7 mouse cellular contexts compared by ENCODE assay signal in genomic region chr5:112576993-112577670, GRCm38 (mm10). TPM values are rescaled to one million over a fixed set of nuclear protein-coding genes. Genes with fewer than 3 reads are reported as not detected.
A peak's percentile ranks its signal among the peaks of the same experiment; 100 is the strongest.
DNase-seq lines count a peak whose midpoint lies in the region; ATAC-seq and TF ChIP-seq lines count a peak whose summit lies in the region.

Gene Sez6l, minus strand, starts transcription at chr5:112577185.

- peak; percentile 67; the same call in 1 of the 2 replicates for TF ChIP-seq POLR2A in brain, embryonic 14.5 days (IDR thresholded peaks at IDR 0.05; ENCODE audit: borderline replicate concordance, extremely low read depth, insufficient read depth, insufficient read length, poor library complexity, severe bottlenecking)

- peaks cover 41% of the 10 kb centered on the region for H3K4me1 ChIP-seq in forebrain, embryonic 12.5 days
- H3K4me1 ChIP-seq in hindbrain, embryonic 15.5 days (replicated peaks): peaks cover 57% of the 10 kb centered on the region
- peaks cover 19% of the 10 kb centered on the region for H3K4me1 ChIP-seq in limb, embryonic 10.5 days
- peaks cover 2% of the 10 kb centered on the region; the same call in 1 of the 2 replicates for H3K4me1 ChIP-seq in neural tube, embryonic 11.5 days (ENCODE audit: control insufficient read depth, insufficient read depth, low read length)

- 0 out of 2 replicates have a peak, but pooled peaks have one; percentile 17 for TF ChIP-seq CTCF in brain, embryonic 14.5 days (IDR thresholded peaks at IDR 0.05; ENCODE audit: borderline replicate concordance, extremely low read depth, insufficient read depth, insufficient read length)

- WGBS in forebrain, embryonic 12.5 days: under 1% methylated on average over 46 of the region's 50 CpGs
- under 1% methylated on average over 42 of the region's 50 CpGs for WGBS in hindbrain, embryonic 15.5 days
- WGBS in limb, embryonic 10.5 days: under 1% methylated on average over 50 of the region's 50 CpGs
- WGBS in neural tube, embryonic 11.5 days: 1% methylated on average over 48 of the region's 50 CpGs

- peak within 1 kb of the TSS; percentile 67 for H3K27ac ChIP-seq in forebrain, embryonic 12.5 days
- H3K27ac ChIP-seq in hindbrain, embryonic 15.5 days (replicated peaks): peak within 1 kb of the TSS; percentile 89
- peak within 1 kb of the TSS; percentile 47; the same call in 1 of the 2 replicates for H3K27ac ChIP-seq in limb, embryonic 10.5 days
- H3K27ac ChIP-seq in neural tube, embryonic 11.5 days (ENCODE audit: low read depth, low read length): peak within 1 kb of the TSS; percentile 39; the same call in 1 of the 2 replicates

- H3K4me3 ChIP-seq in forebrain, embryonic 12.5 days (replicated peaks): peak within 1 kb of the TSS; percentile 62
- H3K4me3 ChIP-seq in hindbrain, embryonic 15.5 days: peak within 1 kb of the TSS; percentile 79
- peak within 1 kb of the TSS; percentile 44 for H3K4me3 ChIP-seq in limb, embryonic 10.5 days
- H3K4me3 ChIP-seq in neural tube, embryonic 11.5 days (ENCODE audit: low read depth, low read length): peak within 1 kb of the TSS; percentile 45

- peak within 1 kb of the TSS; percentile 75 for H3K9ac ChIP-seq in forebrain, embryonic 12.5 days
- peak within 1 kb of the TSS; percentile 91 for H3K9ac ChIP-seq in hindbrain, embryonic 15.5 days
- H3K9ac ChIP-seq in neural tube, embryonic 11.5 days (ENCODE audit: low read length): peak within 1 kb of the TSS; percentile 68

- DNase-seq in Muller cell, postnatal 12 days (ENCODE audit: inconsistent ontology term): peak; percentile 70
- peak; percentile 91 for DNase-seq in brain, embryonic 14.5 days (ENCODE audit: low read depth)
- peak; percentile 66 for DNase-seq in limb, embryonic 10.5 days (ENCODE audit: low spot score)
- DNase-seq in neural tube, embryonic 11.5 days (ENCODE audit: low spot score): peak; percentile 83
- DNase-seq in adipocyte (ENCODE audit: low spot score): no peak

- peaks cover 77% of the 10 kb centered on the region for H3K27me3 ChIP-seq in forebrain, embryonic 12.5 days
- H3K27me3 ChIP-seq in hindbrain, embryonic 15.5 days: no peaks in the 10 kb centered on the region; the same call in 1 of the 2 replicates
- peaks cover 91% of the 10 kb centered on the region for H3K27me3 ChIP-seq in limb, embryonic 10.5 days (ENCODE audit: low read depth, poor library complexity, severe bottlenecking)
- peaks cover 34% of the 10 kb centered on the region for H3K27me3 ChIP-seq in neural tube, embryonic 11.5 days (ENCODE audit: control insufficient read depth, insufficient read depth, low read length)

- peak; percentile 74 for ATAC-seq in forebrain, embryonic 12.5 days (ENCODE audit: low FRiP score)
- ATAC-seq in hindbrain, embryonic 15.5 days (ENCODE audit: low FRiP score, low read depth): peak; percentile 78
- peak; percentile 66 for ATAC-seq in neural tube, embryonic 11.5 days (ENCODE audit: insufficient read depth, low FRiP score, low TSS enrichment)

- H3K9me3 ChIP-seq in forebrain, embryonic 12.5 days: no peaks in the 10 kb centered on the region
- H3K9me3 ChIP-seq in hindbrain, embryonic 15.5 days: no peaks in the 10 kb centered on the region
- H3K9me3 ChIP-seq in limb, embryonic 10.5 days (replicated peaks): no peaks in the 10 kb centered on the region
- no peaks in the 10 kb centered on the region for H3K9me3 ChIP-seq in neural tube, embryonic 11.5 days (ENCODE audit: control insufficient read depth, low read length)

- peak within 1 kb of the TSS; percentile 93 for H3K4me2 ChIP-seq in forebrain, embryonic 12.5 days
- H3K4me2 ChIP-seq in hindbrain, embryonic 15.5 days: peak within 1 kb of the TSS; percentile 79
- peak within 1 kb of the TSS; percentile 73 for H3K4me2 ChIP-seq in neural tube, embryonic 11.5 days (ENCODE audit: low read depth)

- no peaks in the 10 kb centered on the region for H3K36me3 ChIP-seq in forebrain, embryonic 12.5 days (replicated peaks)
- no peaks in the 10 kb centered on the region for H3K36me3 ChIP-seq in hindbrain, embryonic 15.5 days
- H3K36me3 ChIP-seq in limb, embryonic 10.5 days: no peaks in the 10 kb centered on the region
- no peaks in the 10 kb centered on the region for H3K36me3 ChIP-seq in neural tube, embryonic 11.5 days (ENCODE audit: control insufficient read depth, insufficient read depth, low read length)

RNA-seq across cellular contexts. Expression of gene Sez6l, which starts in this region (rescaled TPM):
- polyA plus RNA-seq in brain, embryonic 14.5 days (2012; rRNA removed): 87.9 and 114 TPM in 2 replicates
- polyA plus RNA-seq in forebrain, embryonic 12.5 days (2016; fragmentation: Nextera tagmentation; extraction: Ambion mirVana): 13.4 and 14.8 TPM in 2 replicates
- polyA plus RNA-seq in hindbrain, embryonic 15.5 days (2015; fragmentation: Nextera tagmentation; extraction: Ambion mirVana): 41.3 and 46.3 TPM in 2 replicates
- polyA plus RNA-seq in limb, embryonic 10.5 days (2016; fragmentation: Nextera tagmentation; extraction: Ambion mirVana): 0.09 and 0.16 TPM in 2 replicates
- polyA plus RNA-seq in neural tube, embryonic 11.5 days (2014; fragmentation: Nextera tagmentation; extraction: Ambion mirVana): 4.7 and 4.8 TPM in 2 replicates

Comparison
In these comparisons a context has a peak if more than half of its experiments do, and no peak if none do; other contexts are left out.
1. Peak in DNase-seq, H3K4me3 ChIP-seq and H3K27ac ChIP-seq in limb, embryonic 10.5 days; RNA of the gene not detected or under 1 TPM.
2. H3K27ac ChIP-seq: peak in every context shown above with its lines; median percentile 89 in hindbrain, embryonic 15.5 days; 67 in forebrain, embryonic 12.5 days; 47 in limb, embryonic 10.5 days; 39 in neural tube, embryonic 11.5 days.